Mouse (Mus musculus) brain, embryonic 14.5 days (tissue): Measurements from ENCODE around the gene Pianp. TPM values are rescaled to one million over a fixed set of nuclear protein-coding genes. Genes with fewer than 3 reads are reported as not detected.
A peak's percentile ranks its signal among the peaks of the same experiment; 100 is the strongest.

Experiments used
- DNase-seq: peaks from one replicate; pipeline ENCODE4 v3.0.0-alpha.2; 2011; ENCODE audit warnings: low read depth
- CTCF ChIP-seq: fragments of 200-500 bp; IDR thresholded peaks from 2 replicates; pipeline ENCODE4 v1.5.1; 2012; ENCODE audit warnings: inconsistent platforms, mild to moderate bottlenecking, moderate library complexity, borderline replicate concordance; ENCODE audit not compliant: insufficient read depth, insufficient read length; ENCODE audit errors: extremely low read depth
- POLR2A ChIP-seq: fragments of 200-500 bp; IDR thresholded peaks from 2 replicates; pipeline ENCODE4 v1.6.1; 2012; ENCODE audit warnings: mild to moderate bottlenecking, inconsistent platforms, borderline replicate concordance; ENCODE audit not compliant: poor library complexity, insufficient read depth, insufficient read length, severe bottlenecking; ENCODE audit errors: extremely low read depth
- polyA plus RNA-seq: library from polyadenylated mRNA; depleted of rRNA; stranded (reverse); fragments of >200 nt; gene quantifications from 2 replicates; pipeline ENCODE4 v1.2.3, GENCODE M21; 2012

The Pianp gene
- polyA plus RNA-seq, 1 experiment: 68.1 TPM

DNA sequence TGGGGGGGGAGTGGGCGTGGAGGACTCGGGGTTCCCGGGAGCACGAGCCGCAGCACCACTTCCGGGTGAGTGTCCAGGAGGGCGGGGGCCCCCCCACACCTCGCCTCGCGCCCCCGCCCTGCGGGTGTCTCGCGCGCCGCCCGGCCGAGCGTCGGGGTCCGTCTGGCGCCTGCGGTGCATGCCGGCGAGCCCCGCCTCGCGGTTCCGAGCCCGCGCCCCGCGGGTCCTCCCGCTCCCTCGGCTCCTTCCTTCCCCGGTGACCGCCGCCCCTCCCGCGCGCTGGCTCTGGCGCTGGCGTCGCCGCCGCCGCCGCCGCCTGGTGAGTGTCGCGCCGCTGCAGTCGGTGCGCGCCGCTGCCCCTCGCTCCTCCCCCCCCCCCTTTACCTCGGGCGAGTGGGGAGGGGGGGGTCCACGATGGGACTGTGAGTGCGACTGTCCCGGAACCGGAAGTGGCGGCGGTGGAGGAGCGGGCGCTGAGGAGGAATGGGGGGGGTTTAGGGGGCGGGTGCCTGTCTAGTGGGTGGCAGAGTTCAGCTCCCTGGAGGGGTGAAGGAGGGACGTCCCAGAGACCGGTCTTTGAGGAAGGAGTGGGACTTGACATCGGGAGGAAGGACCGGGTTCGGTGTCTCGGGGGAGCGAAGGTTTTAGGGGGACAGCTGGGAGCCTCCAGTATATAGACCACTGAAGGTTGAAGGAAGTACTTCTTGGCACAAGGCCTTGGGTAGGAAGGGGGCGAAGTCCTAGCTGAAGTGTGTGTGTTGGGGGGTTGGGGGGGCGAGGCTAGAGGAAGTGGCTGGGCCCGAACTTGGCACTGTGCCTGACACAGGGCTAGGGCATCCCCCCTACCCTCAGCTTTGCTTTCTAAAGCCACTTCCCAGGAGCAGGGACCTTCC is 12.9 kb downstream of the Pianp start:
- DNase-seq: peak; percentile 95
- TF ChIP-seq POLR2A (peak; percentile 25; the same call in 1 of the 2 replicates), CTCF (no peak)

GRCm38 (mm10) chr6:125017682-125018081 is 21.2 kb downstream of the Pianp start:
- DNase-seq: no peak
- TF ChIP-seq CTCF (no peak), POLR2A (no peak)

DNA sequence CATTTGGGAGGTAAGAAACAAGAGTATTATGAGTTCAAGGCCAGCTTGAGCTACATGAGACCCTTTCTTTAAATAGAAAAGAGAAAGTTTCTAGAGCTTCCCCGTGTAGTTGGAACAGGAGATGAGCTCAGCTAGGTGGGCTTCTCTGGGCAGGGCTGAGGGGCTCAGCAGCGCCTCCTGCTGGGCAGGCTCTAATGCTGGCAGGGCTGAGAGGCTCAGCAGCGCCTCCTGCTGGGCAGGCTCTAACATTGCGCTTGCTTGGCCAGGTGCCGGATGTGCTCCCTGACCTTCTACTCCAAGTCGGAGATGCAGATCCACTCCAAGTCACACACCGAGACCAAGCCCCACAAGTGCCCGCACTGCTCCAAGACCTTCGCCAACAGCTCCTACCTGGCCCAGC is 34.0 kb downstream of the Pianp start:
- peak; percentile 47 for DNase-seq
- peak; percentile 90 for TF ChIP-seq CTCF

DNA sequence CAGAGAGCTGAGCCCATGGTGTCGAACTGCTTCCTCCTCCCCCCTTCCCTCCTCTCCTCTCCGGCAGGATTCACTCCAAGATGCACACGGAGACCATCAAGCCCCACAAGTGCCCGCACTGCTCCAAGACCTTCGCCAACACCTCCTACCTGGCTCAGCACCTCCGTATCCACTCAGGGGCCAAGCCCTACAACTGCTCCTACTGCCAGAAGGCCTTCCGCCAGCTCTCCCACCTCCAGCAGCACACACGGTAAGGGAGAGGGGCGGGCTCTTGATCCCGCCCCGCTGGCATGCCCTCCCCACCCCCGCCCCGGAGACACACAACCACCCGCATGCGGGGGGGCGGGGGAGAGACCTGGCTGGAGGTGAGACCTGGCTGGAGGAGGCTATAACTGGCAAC is 35.1 kb downstream of the Pianp start:
- DNase-seq: no peak
- TF ChIP-seq CTCF (no peak), POLR2A (no peak)

GRCm38 (mm10) chr6:125038666-125039065 is 42.2 kb downstream of the Pianp start:
- TF ChIP-seq CTCF (no peak), POLR2A (no peak)
- DNase-seq: no peak

DNA sequence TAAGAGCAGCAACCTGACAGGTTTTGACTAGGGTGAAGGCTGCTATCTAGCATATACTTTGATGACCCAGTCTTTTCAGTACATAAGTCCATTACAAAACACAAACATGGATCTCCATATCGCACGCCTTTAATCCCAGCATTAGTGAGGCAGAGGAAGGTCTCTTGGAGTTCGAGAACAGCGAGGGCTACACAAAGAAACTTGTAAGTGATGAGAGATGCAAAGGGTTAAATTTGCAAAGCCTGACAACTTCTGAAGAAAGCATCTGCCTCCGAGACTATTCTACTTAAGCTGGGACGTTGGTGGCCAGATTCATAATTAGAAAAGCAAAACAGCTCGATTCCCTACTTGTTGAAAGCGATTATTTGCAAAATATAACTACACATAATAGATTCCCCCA is 42.6 kb downstream of the Pianp start:
- no peak for DNase-seq
- TF ChIP-seq CTCF (no peak), POLR2A (no peak)

- DNase-seq: peak; percentile 100
- no peak for TF ChIP-seq CTCF
- no peak for TF ChIP-seq POLR2A
Measured at GRCm38 (mm10) chr6:125039533-125040153, 43.1 kb downstream of the Pianp start, which contains the start of gene Ing4. Ing4 (plus strand) TSS chr6:125039760.

- DNase-seq: no peak
- no peak for TF ChIP-seq CTCF
- TF ChIP-seq POLR2A: no peak
Measured at GRCm38 (mm10) chr6:125040221-125040620, 43.7 kb downstream of the Pianp start.

DNA sequence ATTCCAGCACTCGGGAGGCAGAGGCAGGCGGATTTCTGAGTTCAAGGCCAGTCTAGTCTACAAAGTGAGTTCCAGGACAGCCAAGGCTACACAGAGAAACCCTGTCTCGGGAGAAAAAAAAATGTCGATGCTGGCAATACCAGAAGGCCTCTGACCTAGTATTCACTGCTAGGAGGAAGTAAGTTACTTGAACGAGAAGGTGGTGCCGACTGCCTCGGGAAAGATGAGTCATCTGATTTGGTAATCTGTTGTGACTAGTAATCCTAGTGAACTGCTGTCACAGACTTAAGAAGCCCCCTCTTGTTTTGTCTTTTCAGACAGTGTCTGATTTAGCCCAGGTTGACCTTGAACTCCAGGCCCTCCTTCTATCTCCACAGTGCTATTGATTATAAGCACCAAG is 44.6 kb downstream of the Pianp start:
- DNase-seq: no peak
- TF ChIP-seq POLR2A: no peak
- TF ChIP-seq CTCF: no peak

DNA sequence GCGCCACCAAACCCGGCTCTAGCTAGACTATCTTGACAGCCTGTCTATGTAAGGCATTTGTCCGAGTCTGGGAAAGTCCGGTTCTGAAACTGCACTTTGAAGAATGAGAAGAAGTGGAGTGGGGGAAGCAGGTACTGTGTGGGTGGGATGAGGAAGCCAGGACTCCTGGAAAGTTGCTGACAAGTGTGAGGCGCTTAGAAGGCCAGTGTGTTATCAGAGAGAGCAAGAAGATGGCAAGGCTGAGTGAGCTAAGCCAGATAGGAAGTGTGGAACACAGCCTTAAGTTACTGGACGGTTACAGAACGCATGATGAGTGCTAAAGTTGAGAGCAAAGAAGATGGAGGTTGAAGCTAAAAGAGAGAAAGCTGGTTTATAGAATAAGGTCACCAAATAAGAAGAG is 45.6 kb downstream of the Pianp start:
- TF ChIP-seq CTCF: no peak
- no peak for TF ChIP-seq POLR2A
- DNase-seq: no peak

- no peak for TF ChIP-seq POLR2A
- TF ChIP-seq CTCF: peak; percentile 83
- peak; percentile 94 for DNase-seq
Measured at GRCm38 (mm10) chr6:125046691-125047090, 50.2 kb downstream of the Pianp start.

DNA sequence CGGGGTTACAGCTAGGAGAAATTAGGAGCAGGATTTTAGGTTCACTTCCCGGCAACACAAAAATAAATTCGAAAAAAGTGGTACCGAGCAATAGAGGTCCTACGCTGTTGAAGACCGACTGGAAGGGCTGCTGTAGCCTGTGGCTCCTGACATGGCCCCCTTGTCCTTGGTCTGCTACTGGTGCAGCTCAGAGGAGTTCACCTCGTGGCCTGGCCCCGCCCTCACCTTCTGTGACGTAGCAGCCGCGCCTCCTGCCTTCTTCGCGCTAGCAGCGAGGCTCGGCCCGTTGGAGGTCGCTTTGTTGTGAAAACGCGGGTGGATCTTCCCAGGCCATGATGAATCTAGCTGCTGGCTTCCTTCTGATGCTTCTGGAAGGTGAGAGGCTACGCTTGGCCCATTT is 53.2 kb downstream of the Pianp start, which contains the start of gene Acrbp:
TSS of gene Acrbp (plus strand) at position 12 of the 400 bp plus-strand sequence.
- TF ChIP-seq CTCF (no peak), POLR2A (no peak)
- DNase-seq: no peak
